Mouse (Mus musculus): ENCODE results near the gene Muc4. TPM values are rescaled to one million over a fixed set of nuclear protein-coding genes. Genes with fewer than 3 reads are reported as not detected.

Muc4 gene
- polyA plus RNA-seq, 2 experiments = 0.04 TPM; not detected in 1

GRCm38 (mm10) chr16:32740003-32740663 lies 4.4 kb downstream of the Muc4 start:
- Histone ChIP-seq H3K4me3 (replicated peaks; ENCODE audit: low read length) (no peak overlapping the region), H3K27me3 (ENCODE audit: control insufficient read depth, insufficient read depth, low read length) (no peaks in the 10 kb centered on the region), H3K27ac (replicated peaks; ENCODE audit: low read depth, low read length) (no peak overlapping the region), H3K9ac (ENCODE audit: low read depth, low read length, severe bottlenecking) (no peak overlapping the region), H3K4me1 (ENCODE audit: control insufficient read depth, insufficient read depth, low read length) (no peaks in the 10 kb centered on the region), H3K9me3 (ENCODE audit: control insufficient read depth, low read length) (no peaks in the 10 kb centered on the region), H3K36me3 (ENCODE audit: control insufficient read depth, insufficient read depth, low read length) (no peaks in the 10 kb centered on the region), H3K4me2 (replicated peaks; ENCODE audit: low read depth, low read length, severe bottlenecking) (no peak overlapping the region)
- DNase-seq (ENCODE audit: low spot score) = no peak
- TF ChIP-seq POLR2A (IDR thresholded peaks at IDR 0.05; ENCODE audit: borderline replicate concordance, extremely low read depth, insufficient read depth, insufficient read length) = no peak
- 83% methylated on average over 8 of the region's 8 CpGs for WGBS
- no peak for ATAC-seq (ENCODE audit: low FRiP score, low read depth)

GRCm38 (mm10) chr16:32741366-32741765 lies 5.7 kb downstream of the Muc4 start:
- Histone ChIP-seq H3K4me2 (replicated peaks; ENCODE audit: low read depth, low read length, severe bottlenecking) (no peak overlapping the region), H3K36me3 (ENCODE audit: control insufficient read depth, insufficient read depth, low read length) (no peaks in the 10 kb centered on the region), H3K4me3 (replicated peaks; ENCODE audit: low read length) (no peak overlapping the region), H3K27me3 (ENCODE audit: control insufficient read depth, insufficient read depth, low read length) (no peaks in the 10 kb centered on the region), H3K9me3 (ENCODE audit: control insufficient read depth, low read length) (no peaks in the 10 kb centered on the region), H3K9ac (ENCODE audit: low read depth, low read length, severe bottlenecking) (no peak overlapping the region), H3K4me1 (ENCODE audit: control insufficient read depth, insufficient read depth, low read length) (no peaks in the 10 kb centered on the region), H3K27ac (replicated peaks; ENCODE audit: low read depth, low read length) (no peak overlapping the region)
- DNase-seq (ENCODE audit: low spot score) (no peak), ATAC-seq (ENCODE audit: low FRiP score, low read depth) (no peak)
- no peak for TF ChIP-seq POLR2A (IDR thresholded peaks at IDR 0.05; ENCODE audit: borderline replicate concordance, extremely low read depth, insufficient read depth, insufficient read length)
- WGBS = 67% methylated on average over 9 of the region's 9 CpGs

GRCm38 (mm10) chr16:32742712-32743111 lies 7.0 kb downstream of the Muc4 start:
- Histone ChIP-seq H3K36me3 (ENCODE audit: control insufficient read depth, insufficient read depth, low read length) (no peaks in the 10 kb centered on the region), H3K4me1 (ENCODE audit: control insufficient read depth, insufficient read depth, low read length) (no peaks in the 10 kb centered on the region), H3K27me3 (ENCODE audit: control insufficient read depth, insufficient read depth, low read length) (no peaks in the 10 kb centered on the region), H3K27ac (replicated peaks; ENCODE audit: low read depth, low read length) (no peak overlapping the region), H3K9me3 (ENCODE audit: control insufficient read depth, low read length) (no peaks in the 10 kb centered on the region), H3K4me2 (replicated peaks; ENCODE audit: low read depth, low read length, severe bottlenecking) (no peak overlapping the region), H3K4me3 (replicated peaks; ENCODE audit: low read length) (no peak overlapping the region), H3K9ac (ENCODE audit: low read depth, low read length, severe bottlenecking) (no peak overlapping the region)
- TF ChIP-seq POLR2A (IDR thresholded peaks at IDR 0.05; ENCODE audit: borderline replicate concordance, extremely low read depth, insufficient read depth, insufficient read length) = no peak
- 61% methylated on average over 2 of the region's 2 CpGs for WGBS
- DNase-seq (ENCODE audit: low spot score) = no peak
- no peak for ATAC-seq (ENCODE audit: low FRiP score, low read depth)

GRCm38 (mm10) chr16:32745852-32746251 lies 10.2 kb downstream of the Muc4 start:
- Histone ChIP-seq H3K4me1 (ENCODE audit: control insufficient read depth, insufficient read depth, low read length) (no peaks in the 10 kb centered on the region), H3K9ac (ENCODE audit: low read depth, low read length, severe bottlenecking) (no peak overlapping the region), H3K27ac (replicated peaks; ENCODE audit: low read depth, low read length) (no peak overlapping the region), H3K9me3 (ENCODE audit: control insufficient read depth, low read length) (no peaks in the 10 kb centered on the region), H3K36me3 (ENCODE audit: control insufficient read depth, insufficient read depth, low read length) (no peaks in the 10 kb centered on the region), H3K4me2 (replicated peaks; ENCODE audit: low read depth, low read length, severe bottlenecking) (no peak overlapping the region), H3K4me3 (replicated peaks; ENCODE audit: low read length) (no peak overlapping the region), H3K27me3 (ENCODE audit: control insufficient read depth, insufficient read depth, low read length) (no peaks in the 10 kb centered on the region)
- WGBS = 57% methylated on average over 6 of the region's 6 CpGs
- ATAC-seq (ENCODE audit: low FRiP score, low read depth) (no peak), DNase-seq (ENCODE audit: low spot score) (no peak)
- no peak for TF ChIP-seq POLR2A (IDR thresholded peaks at IDR 0.05; ENCODE audit: borderline replicate concordance, extremely low read depth, insufficient read depth, insufficient read length)

- no peak for TF ChIP-seq POLR2A (IDR thresholded peaks at IDR 0.05; ENCODE audit: borderline replicate concordance, extremely low read depth, insufficient read depth, insufficient read length)
Measured at GRCm38 (mm10) chr16:32750242-32751127, 14.8 kb downstream of the Muc4 start.

More at GRCm38 (mm10) chr16:32750242-32751127, 14.8 kb downstream of the Muc4 start:
- Histone ChIP-seq H3K9me3 (ENCODE audit: control insufficient read depth, low read length) (no peaks in the 10 kb centered on the region), H3K27ac (replicated peaks; ENCODE audit: low read depth, low read length) (no peak overlapping the region), H3K4me3 (replicated peaks; ENCODE audit: low read length) (no peak overlapping the region), H3K4me2 (replicated peaks; ENCODE audit: low read depth, low read length, severe bottlenecking) (no peak overlapping the region), H3K27me3 (ENCODE audit: control insufficient read depth, insufficient read depth, low read length) (no peaks in the 10 kb centered on the region), H3K9ac (ENCODE audit: low read depth, low read length, severe bottlenecking) (no peak overlapping the region), H3K36me3 (ENCODE audit: control insufficient read depth, insufficient read depth, low read length) (no peaks in the 10 kb centered on the region), H3K4me1 (ENCODE audit: control insufficient read depth, insufficient read depth, low read length) (no peaks in the 10 kb centered on the region)
- no peak for DNase-seq (ENCODE audit: low spot score)
- ATAC-seq (ENCODE audit: low FRiP score, low read depth) = no peak
- WGBS = 84% methylated on average over 5 of the region's 5 CpGs
